Mouse (Mus musculus): ENCODE data around the gene Hamp. TPM values are rescaled to one million over a fixed set of nuclear protein-coding genes. Genes with fewer than 3 reads are reported as not detected.

The Hamp gene
- polyA plus RNA-seq, 1 experiment: 0.65 TPM

DNA sequence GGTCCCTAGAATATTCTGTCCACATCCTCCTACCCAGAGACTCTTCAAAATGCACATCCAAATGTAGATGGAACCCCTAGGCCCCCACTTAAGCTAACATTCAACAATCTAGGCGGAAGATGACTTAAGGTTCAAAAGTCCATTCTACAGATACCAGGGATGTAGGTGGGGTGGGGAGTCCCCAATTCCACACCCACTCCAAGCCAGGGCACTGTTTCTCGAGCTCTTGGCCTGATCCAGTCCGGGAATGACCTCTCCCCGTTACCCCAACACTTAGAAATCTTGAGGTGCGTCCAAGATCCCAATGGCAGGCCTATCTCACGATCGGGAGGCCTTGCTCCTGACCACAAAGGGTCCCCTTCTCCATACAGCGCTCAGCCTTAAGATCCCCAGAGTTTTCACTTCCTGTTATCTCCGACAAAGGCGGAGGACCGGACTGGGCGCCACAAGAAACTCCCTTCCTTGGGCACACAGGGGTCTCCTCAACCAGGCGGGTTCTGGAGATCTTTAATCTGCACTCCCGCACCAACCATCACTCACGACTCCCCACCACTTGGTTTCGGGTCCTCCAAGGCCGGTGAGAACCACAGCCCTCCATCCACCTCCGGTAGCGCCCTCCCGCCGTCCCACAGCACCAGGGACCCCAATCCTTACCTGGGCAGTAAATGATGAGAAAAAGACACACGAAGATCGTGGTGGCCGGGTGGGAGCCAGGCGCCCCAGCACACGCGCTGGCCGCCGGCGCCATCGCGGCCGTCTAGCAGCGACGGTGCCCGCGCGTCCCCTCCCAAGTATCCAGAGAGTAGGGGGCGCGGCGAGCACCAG is 28.8 kb upstream of the Hamp start:
- Histone ChIP-seq H3K4me1 (ENCODE audit: control insufficient read depth, insufficient read depth, insufficient read length, low read length) (peaks cover 9% of the 10 kb centered on the region), H3K27me3 (ENCODE audit: control insufficient read depth, insufficient read depth, low read length) (no peaks in the 10 kb centered on the region), H3K4me3 (ENCODE audit: low read depth, low read length) (peak overlapping the region; percentile 67), H3K27ac (ENCODE audit: insufficient read depth, low read depth, low read length) (peak overlapping the region; percentile 67), H3K36me3 (ENCODE audit: control insufficient read depth, insufficient read depth, low read length) (peaks cover 22% of the 10 kb centered on the region)
- TF ChIP-seq POLR2A (IDR thresholded peaks at IDR 0.05; ENCODE audit: low read depth, low read length): no peak
- TF ChIP-seq CTCF (IDR thresholded peaks at IDR 0.05; ENCODE audit: extremely low read depth, insufficient read length, insufficient replicate concordance, low read depth, low read length): no peak
- WGBS: 6% methylated on average over 41 of the region's 41 CpGs

GRCm38 (mm10) chr7:30971901-30972300 is 28.1 kb upstream of the Hamp start:
- H3K4me1 ChIP-seq (ENCODE audit: control insufficient read depth, insufficient read depth, insufficient read length, low read length): peaks cover 9% of the 10 kb centered on the region
- peak overlapping the region; percentile 22 for H3K27ac ChIP-seq (ENCODE audit: insufficient read depth, low read depth, low read length)
- peak overlapping the region; percentile 51 for H3K4me3 ChIP-seq (ENCODE audit: low read depth, low read length)
- H3K36me3 ChIP-seq (ENCODE audit: control insufficient read depth, insufficient read depth, low read length): peaks cover 25% of the 10 kb centered on the region
- no peak for TF ChIP-seq POLR2A (IDR thresholded peaks at IDR 0.05; ENCODE audit: low read depth, low read length)
- TF ChIP-seq CTCF (IDR thresholded peaks at IDR 0.05; ENCODE audit: extremely low read depth, insufficient read length, insufficient replicate concordance, low read depth, low read length): no peak
- 48% methylated on average over 15 of the region's 15 CpGs for WGBS
- H3K27me3 ChIP-seq (ENCODE audit: control insufficient read depth, insufficient read depth, low read length): no peaks in the 10 kb centered on the region

DNA sequence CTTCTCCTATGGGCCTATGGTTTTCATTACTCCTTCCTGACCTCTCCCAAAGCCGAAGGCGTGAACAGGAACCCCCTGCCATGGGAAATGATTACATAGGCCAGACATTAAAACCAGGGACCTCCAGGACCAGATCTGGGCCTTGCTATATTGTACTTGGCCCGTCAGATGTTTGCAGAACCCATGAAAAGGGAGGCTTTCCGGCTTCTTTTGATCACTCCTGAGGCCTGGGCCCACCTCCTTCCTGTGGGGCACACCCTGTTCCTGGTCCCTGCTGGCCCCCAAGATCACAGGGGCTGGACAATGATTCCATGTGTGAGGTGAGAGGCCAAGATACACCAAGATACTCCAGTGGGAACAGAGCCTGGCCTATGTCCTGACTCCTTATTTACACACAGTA is 25.3 kb upstream of the Hamp start:
- Histone ChIP-seq H3K4me1 (ENCODE audit: control insufficient read depth, insufficient read depth, insufficient read length, low read length) (peaks cover 6% of the 10 kb centered on the region), H3K27ac (ENCODE audit: insufficient read depth, low read depth, low read length) (no peak overlapping the region)
- TF ChIP-seq CTCF (IDR thresholded peaks at IDR 0.05; ENCODE audit: extremely low read depth, insufficient read length, insufficient replicate concordance, low read depth, low read length) (no peak), POLR2A (IDR thresholded peaks at IDR 0.05; ENCODE audit: low read depth, low read length) (no peak)

GRCm38 (mm10) chr7:30968611-30969010 is 24.8 kb upstream of the Hamp start:
- Histone ChIP-seq H3K4me3 (ENCODE audit: low read depth, low read length) (no peak overlapping the region), H3K27ac (ENCODE audit: insufficient read depth, low read depth, low read length) (no peak overlapping the region), H3K4me1 (ENCODE audit: control insufficient read depth, insufficient read depth, insufficient read length, low read length) (peaks cover 6% of the 10 kb centered on the region), H3K27me3 (ENCODE audit: control insufficient read depth, insufficient read depth, low read length) (no peaks in the 10 kb centered on the region), H3K36me3 (ENCODE audit: control insufficient read depth, insufficient read depth, low read length) (peaks cover 40% of the 10 kb centered on the region)
- TF ChIP-seq POLR2A (IDR thresholded peaks at IDR 0.05; ENCODE audit: low read depth, low read length): no peak
- TF ChIP-seq CTCF (IDR thresholded peaks at IDR 0.05; ENCODE audit: extremely low read depth, insufficient read length, insufficient replicate concordance, low read depth, low read length): no peak
- 84% methylated on average over 8 of the region's 8 CpGs for WGBS

More for the DNA sequence above, 25.3 kb upstream of the Hamp start:
- H3K36me3 ChIP-seq (ENCODE audit: control insufficient read depth, insufficient read depth, low read length): peaks cover 39% of the 10 kb centered on the region
- no peaks in the 10 kb centered on the region for H3K27me3 ChIP-seq (ENCODE audit: control insufficient read depth, insufficient read depth, low read length)
- no peak overlapping the region for H3K4me3 ChIP-seq (ENCODE audit: low read depth, low read length)
- WGBS: 83% methylated on average over 4 of the region's 4 CpGs

DNA sequence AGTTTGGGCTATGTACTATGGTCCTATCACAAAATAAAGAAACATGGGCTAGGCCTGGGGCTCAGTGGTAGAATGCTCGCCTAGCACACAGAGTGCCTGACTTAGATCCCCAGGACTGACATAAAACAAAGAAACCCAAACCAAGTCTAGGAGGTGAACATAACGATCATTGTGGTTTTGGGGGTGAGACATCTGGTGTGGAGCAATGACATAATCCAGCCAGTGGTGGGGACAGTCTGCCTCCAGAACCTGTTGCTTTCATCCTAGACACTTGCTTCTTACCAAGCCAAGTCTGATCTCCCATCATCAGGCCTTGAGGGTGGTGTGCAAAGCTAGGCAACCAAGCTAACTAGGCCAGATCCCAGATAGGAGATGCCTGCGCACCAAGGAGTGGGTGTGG is 22.8 kb upstream of the Hamp start:
- Histone ChIP-seq H3K27ac (ENCODE audit: insufficient read depth, low read depth, low read length) (no peak overlapping the region), H3K4me3 (ENCODE audit: low read depth, low read length) (no peak overlapping the region), H3K36me3 (ENCODE audit: control insufficient read depth, insufficient read depth, low read length) (peaks cover 48% of the 10 kb centered on the region), H3K27me3 (ENCODE audit: control insufficient read depth, insufficient read depth, low read length) (no peaks in the 10 kb centered on the region), H3K4me1 (ENCODE audit: control insufficient read depth, insufficient read depth, insufficient read length, low read length) (peaks cover 3% of the 10 kb centered on the region)
- 75% methylated on average over 3 of the region's 3 CpGs for WGBS
- TF ChIP-seq CTCF (IDR thresholded peaks at IDR 0.05; ENCODE audit: extremely low read depth, insufficient read length, insufficient replicate concordance, low read depth, low read length) (no peak), POLR2A (IDR thresholded peaks at IDR 0.05; ENCODE audit: low read depth, low read length) (no peak)

- Histone ChIP-seq H3K4me3 (ENCODE audit: low read depth, low read length) (no peak overlapping the region), H3K36me3 (ENCODE audit: control insufficient read depth, insufficient read depth, low read length) (peaks cover 50% of the 10 kb centered on the region), H3K27ac (ENCODE audit: insufficient read depth, low read depth, low read length) (no peak overlapping the region), H3K27me3 (ENCODE audit: control insufficient read depth, insufficient read depth, low read length) (no peaks in the 10 kb centered on the region), H3K4me1 (ENCODE audit: control insufficient read depth, insufficient read depth, insufficient read length, low read length) (peaks cover 3% of the 10 kb centered on the region; the same call in 1 of the 2 replicates)
- no peak for TF ChIP-seq POLR2A (IDR thresholded peaks at IDR 0.05; ENCODE audit: low read depth, low read length)
- TF ChIP-seq CTCF (IDR thresholded peaks at IDR 0.05; ENCODE audit: extremely low read depth, insufficient read length, insufficient replicate concordance, low read depth, low read length): no peak
- WGBS: 88% methylated on average over 14 of the region's 14 CpGs
Observed at GRCm38 (mm10) chr7:30965677-30966076, 21.8 kb upstream of the Hamp start.

DNA sequence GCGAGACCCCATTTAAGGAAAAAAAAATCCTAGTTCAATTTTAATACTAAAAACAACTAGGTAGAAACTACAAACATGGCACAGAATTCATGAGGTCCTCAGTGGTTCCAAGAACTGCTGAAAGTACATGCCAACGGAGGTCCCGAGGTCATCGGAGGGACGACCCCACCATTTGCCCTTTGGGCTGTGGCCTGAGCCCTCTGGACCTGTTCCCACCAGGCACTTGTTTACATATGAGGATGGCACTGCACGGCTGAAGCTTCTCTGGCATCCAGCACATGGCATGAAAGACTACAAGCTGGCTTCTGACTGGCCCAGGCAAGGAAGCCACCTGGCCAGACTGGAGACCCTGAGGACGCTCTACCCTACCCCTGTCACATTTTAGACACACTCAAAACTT is 20.5 kb upstream of the Hamp start:
- Histone ChIP-seq H3K4me3 (ENCODE audit: low read depth, low read length) (no peak overlapping the region), H3K36me3 (ENCODE audit: control insufficient read depth, insufficient read depth, low read length) (peaks cover 49% of the 10 kb centered on the region), H3K4me1 (ENCODE audit: control insufficient read depth, insufficient read depth, insufficient read length, low read length) (peaks cover 3% of the 10 kb centered on the region; the same call in 1 of the 2 replicates), H3K27me3 (ENCODE audit: control insufficient read depth, insufficient read depth, low read length) (no peaks in the 10 kb centered on the region), H3K27ac (ENCODE audit: insufficient read depth, low read depth, low read length) (no peak overlapping the region)
- WGBS: 84% methylated on average over 7 of the region's 7 CpGs
- TF ChIP-seq CTCF (IDR thresholded peaks at IDR 0.05; ENCODE audit: extremely low read depth, insufficient read length, insufficient replicate concordance, low read depth, low read length) (no peak), POLR2A (IDR thresholded peaks at IDR 0.05; ENCODE audit: low read depth, low read length) (no peak)

Data from small intestine, adult 2 months (tissue).